Mouse (Mus musculus) cerebellum, adult 2 months (tissue): ENCODE results near the gene 2010300C02Rik. TPM values are rescaled to one million over a fixed set of nuclear protein-coding genes. Genes with fewer than 3 reads are reported as not detected.

Source experiments
- DNase-seq, 2 experiments: peaks; one replicate each; pipeline ENCODE4 v3.0.0; 2021
- H3K27ac ChIP-seq: fragments of 200-500 bp; 2 replicates; pipeline ENCODE4 v1.5.1; 2012; ENCODE audit warnings: low read length, control low read depth, inconsistent platforms; ENCODE audit not compliant: insufficient read depth
- H3K27me3 ChIP-seq: fragments of 200-500 bp; 2 replicates; pipeline ENCODE4 v1.6.1; 2012; ENCODE audit warnings: inconsistent platforms, mild to moderate bottlenecking, low read length, moderate library complexity; ENCODE audit not compliant: control insufficient read depth, insufficient read depth
- H3K4me1 ChIP-seq: fragments of 200-500 bp; 2 replicates; pipeline ENCODE4 v1.6.1; 2011; ENCODE audit warnings: low read length; ENCODE audit not compliant: control insufficient read depth, insufficient read depth
- H3K4me3 ChIP-seq: fragments of 200-500 bp; replicated peaks from 2 replicates; pipeline ENCODE3; 2011; ENCODE audit warnings: mild to moderate bottlenecking, low read depth, low read length, control low read depth; ENCODE audit not compliant: insufficient read depth
- CTCF ChIP-seq: fragments of 200-500 bp; IDR thresholded peaks from 2 replicates; pipeline ENCODE4 v1.5.1; 2011; ENCODE audit warnings: low read depth, mild to moderate bottlenecking, control low read depth, low read length, moderate library complexity, borderline replicate concordance; ENCODE audit not compliant: insufficient read depth
- POLR2A ChIP-seq: fragments of 200-500 bp; IDR thresholded peaks from 2 replicates; pipeline ENCODE4 v1.6.1; 2011; ENCODE audit warnings: low read length, control low read depth, borderline replicate concordance; ENCODE audit not compliant: insufficient read depth
- WGBS: fragments of 180-500 bp; shearing (Covaris S2); methylation state at CpG from one replicate; pipeline ENCODE4 v1.1.7; 2018; 5-methylcytosine and 5-hydroxymethylcytosine counted together
- polyA plus RNA-seq: library from polyadenylated mRNA; depleted of rRNA; stranded (reverse); fragments of >200 nt; gene quantifications from 2 replicates; pipeline ENCODE4 v1.2.3, GENCODE M21; 2012; rRNA removed

The 2010300C02Rik gene
- polyA plus RNA-seq, result 21.7 and 24.0 TPM in 2 replicates

DNA sequence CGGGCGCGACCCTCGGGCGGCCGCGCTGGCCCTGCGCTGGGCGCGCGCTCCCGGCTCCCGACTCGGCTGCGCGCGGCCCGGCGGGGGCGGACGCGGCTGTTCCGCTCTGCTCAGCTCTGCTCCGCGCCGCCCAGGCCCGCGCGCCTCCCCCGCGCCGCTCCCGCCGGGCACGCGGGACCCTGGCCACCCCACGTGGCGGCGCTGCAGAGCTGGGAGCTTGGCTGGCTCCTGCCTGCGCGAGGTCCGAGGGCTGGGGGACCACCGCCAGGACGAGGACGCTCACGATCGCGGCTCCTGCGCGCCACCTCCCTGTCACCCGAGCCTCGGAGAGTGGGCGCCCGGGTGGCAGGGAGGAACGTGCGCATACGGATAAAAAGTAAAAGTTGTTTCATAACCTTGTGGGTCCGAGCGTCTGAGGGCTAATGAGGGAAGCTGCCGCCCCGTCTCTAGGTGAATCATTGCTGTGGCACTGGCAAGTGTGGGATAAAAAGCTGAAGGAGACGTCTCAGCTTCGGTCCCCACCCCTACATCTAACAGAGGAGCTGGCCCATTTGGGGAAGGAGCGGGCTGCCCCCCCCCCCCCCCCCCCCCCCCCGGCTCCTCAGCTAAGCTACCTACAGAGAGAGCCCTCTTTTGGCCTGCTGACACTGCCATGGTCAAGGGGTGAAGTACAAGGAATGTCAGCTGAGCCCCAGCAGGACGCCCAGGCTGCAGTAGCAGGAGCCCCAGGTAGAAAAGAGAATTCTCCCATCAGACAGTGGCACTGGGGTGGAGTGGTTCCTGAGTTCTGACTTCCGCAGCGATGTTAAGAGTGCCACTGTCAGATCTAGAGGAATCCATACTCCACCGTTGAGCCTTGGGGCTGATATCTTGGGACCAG, at the start of gene 2010300C02Rik:
Gene 2010300C02Rik, minus strand, starts transcription at position 325 of the 880 bp plus-strand sequence.
- Histone ChIP-seq H3K27ac (peak within 1 kb of the TSS; percentile 35), H3K4me3 (peak within 1 kb of the TSS; percentile 84), H3K4me1 (no peaks in the 10 kb centered on the region), H3K27me3 (no peaks in the 10 kb centered on the region)
- TF ChIP-seq CTCF, result peak; percentile 52; the same call in 1 of the 2 replicates
- 0 out of 2 replicates have a peak, but pooled peaks have one; percentile 23 for TF ChIP-seq POLR2A
- 1% methylated on average over 65 of the region's 69 CpGs for WGBS
- DNase-seq, result peak; percentile 80 to 82

DNA sequence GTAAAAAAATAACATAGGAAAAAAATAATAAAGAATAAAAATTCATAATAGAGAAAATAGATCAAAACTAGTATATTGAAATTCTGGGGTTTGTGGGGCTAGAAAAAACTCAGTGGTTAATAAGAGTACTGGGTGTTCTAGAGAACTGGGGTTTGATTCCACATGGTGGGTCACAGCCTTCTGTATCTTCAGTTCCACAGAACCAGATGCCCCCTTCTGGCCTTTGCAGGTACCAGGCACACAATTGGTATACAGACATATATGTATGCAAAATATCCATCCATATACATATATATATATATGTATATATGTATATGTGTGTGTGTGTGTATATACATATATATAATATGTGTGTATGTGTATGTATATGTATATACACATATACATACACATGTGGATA, 39.5 kb upstream of the 2010300C02Rik start:
- Histone ChIP-seq H3K27ac (no peak overlapping the region), H3K4me1 (no peaks in the 10 kb centered on the region), H3K27me3 (no peaks in the 10 kb centered on the region), H3K4me3 (no peak overlapping the region)
- TF ChIP-seq CTCF (peak; percentile 3; the same call in 1 of the 2 replicates), POLR2A (no peak)
- DNase-seq, result no peak

DNA sequence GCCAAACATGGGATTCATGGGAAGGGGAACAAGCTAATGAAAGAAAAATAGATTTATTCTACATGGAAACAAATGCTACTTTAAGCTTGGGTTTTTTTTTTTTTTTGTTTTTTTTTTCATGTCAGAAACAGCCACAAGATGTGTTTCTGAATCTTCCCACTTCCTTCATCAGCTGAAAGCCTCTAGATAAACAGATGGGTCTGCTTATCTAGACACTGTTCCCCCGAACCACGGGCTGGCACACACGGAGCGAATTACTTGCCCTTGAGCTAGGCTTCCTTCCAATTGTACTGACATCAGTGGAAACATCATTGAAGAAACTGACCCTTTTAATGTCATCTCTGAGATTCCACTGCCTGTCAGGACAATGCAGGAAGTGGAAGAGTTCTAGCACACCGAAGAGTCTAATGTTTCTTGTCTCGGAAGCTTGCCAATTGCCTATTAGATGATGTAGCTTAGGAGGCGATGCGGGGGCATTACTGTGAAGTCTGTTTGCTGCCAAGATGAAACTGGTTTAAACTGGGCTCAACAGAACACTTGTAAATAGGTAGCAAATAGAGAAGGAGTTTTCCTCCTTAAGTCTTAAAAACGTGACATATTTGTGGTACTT, 24.9 kb upstream of the 2010300C02Rik start:
- H3K4me1 ChIP-seq, result no peaks in the 10 kb centered on the region
- H3K27me3 ChIP-seq, result no peaks in the 10 kb centered on the region
- H3K27ac ChIP-seq, result no peak overlapping the region
- TF ChIP-seq CTCF (no peak), POLR2A (no peak)
- no peak overlapping the region for H3K4me3 ChIP-seq
- 28% methylated on average over 9 of the region's 9 CpGs for WGBS
- peak in 1 of 2 experiments; percentile 4 for DNase-seq

DNA sequence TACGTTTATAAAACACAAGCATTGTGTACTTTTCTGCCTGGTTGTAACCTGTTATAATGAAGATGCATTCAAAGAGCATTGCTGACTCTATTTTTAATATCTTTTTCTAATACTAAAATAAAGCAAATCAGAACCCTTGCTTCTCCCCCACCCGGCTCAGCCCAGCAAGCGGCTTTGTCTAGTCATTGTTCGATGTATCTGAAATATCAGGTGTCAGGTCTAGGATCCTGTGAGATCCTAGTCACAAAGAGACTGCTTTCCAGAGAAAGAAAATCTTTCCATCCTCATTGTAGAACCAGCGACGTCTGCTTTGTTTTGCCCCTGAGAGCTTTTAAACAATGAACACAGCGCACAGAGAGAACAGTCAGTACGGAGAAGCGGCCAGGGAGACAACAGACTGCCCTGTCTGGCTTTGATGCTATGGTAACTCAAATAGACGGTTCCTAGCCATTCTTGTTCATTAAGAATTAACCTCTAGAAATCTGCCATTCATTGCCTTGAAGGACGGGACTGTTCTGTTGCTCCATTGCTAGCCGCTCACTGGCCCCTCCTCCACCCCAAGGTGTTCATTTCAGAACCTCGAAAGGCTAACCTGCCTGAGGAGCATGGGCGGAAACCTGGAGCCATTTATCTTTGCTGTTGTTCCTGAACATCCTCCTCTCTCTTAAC, 22.9 kb upstream of the 2010300C02Rik start:
- H3K4me3 ChIP-seq, result no peak overlapping the region
- 46% methylated on average over 14 of the region's 14 CpGs for WGBS
- TF ChIP-seq CTCF (no peak), POLR2A (no peak)
- H3K27me3 ChIP-seq, result no peaks in the 10 kb centered on the region
- H3K27ac ChIP-seq, result no peak overlapping the region
- DNase-seq, result no peak
- no peaks in the 10 kb centered on the region for H3K4me1 ChIP-seq

DNA sequence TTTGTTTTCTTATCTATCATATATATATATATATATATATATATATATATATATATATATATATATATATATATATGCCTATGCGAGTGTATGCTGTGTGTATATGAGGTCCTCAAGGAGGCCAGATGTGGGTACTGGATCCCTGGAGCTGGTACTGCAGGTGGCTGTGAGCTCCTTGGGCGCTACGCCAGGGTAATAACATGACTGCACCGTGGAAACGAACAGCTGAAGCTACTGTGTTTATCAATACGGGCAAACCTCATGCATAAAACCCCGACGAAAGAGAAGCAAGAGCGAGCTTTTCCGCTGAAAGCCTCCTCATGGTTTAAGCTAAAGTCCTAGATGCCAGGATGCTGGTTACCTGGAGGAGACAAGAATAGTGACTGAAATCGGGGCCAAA, 22.2 kb upstream of the 2010300C02Rik start:
- TF ChIP-seq POLR2A (no peak), CTCF (no peak)
- no peak overlapping the region for H3K4me3 ChIP-seq
- no peaks in the 10 kb centered on the region for H3K4me1 ChIP-seq
- no peaks in the 10 kb centered on the region for H3K27me3 ChIP-seq
- DNase-seq, result no peak
- no peak overlapping the region for H3K27ac ChIP-seq
- 47% methylated on average over 11 of the region's 11 CpGs for WGBS

DNA sequence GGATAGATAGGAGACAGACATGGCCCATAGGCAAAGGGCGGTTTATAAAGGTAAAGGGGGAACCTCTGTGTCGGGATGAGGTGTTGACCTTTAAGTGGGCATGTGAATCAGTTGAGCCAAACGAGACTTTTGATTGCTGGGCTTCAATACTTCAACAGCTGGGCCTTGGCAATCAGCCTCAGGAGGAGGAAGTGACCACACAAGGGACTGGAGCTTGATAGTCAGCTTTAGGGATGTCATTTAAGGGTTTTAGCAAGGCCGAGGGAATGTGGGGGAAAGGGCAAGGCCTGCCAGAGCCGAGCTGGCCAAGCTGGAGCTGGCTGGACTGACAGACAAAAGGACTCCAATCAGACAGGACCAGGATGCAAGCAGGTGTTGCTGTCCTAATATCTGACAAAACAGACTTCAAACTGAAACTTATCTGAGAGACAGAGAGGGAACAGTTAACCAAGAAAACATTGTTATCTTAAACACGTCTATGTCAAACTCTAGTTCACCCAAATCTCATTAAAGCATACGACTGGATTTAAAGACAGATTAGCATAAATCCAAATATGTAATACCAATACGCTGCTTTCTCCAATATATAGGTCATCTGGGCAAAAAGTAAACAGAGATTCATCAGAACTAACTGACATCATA, 20.4 kb upstream of the 2010300C02Rik start:
- Histone ChIP-seq H3K27me3 (no peaks in the 10 kb centered on the region), H3K4me1 (no peaks in the 10 kb centered on the region), H3K4me3 (no peak overlapping the region), H3K27ac (no peak overlapping the region)
- TF ChIP-seq CTCF, result no peak
- WGBS, result 70% methylated on average over 8 of the region's 8 CpGs
- no peak for DNase-seq

DNA sequence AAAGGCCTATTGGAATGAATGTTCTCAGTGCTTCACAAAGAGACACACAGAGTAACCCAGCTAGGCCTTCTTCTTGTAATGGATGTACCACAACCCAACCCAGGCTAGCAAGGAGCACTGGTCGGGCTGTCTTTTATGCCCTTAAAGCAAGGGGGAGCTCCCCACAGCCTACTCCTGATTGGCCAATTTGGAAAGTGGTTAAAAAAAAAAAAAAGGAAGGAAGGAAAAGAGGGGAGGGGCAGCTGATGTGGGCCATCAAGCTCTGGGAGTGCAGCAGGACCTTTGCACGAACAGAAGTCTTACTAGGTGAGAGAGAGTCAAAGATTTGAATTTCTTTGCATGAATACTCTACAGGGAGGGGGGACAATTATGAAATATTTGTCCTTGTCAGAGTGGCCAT, 19.0 kb upstream of the 2010300C02Rik start:
- 64% methylated on average over 2 of the region's 2 CpGs for WGBS
- no peak for DNase-seq
- Histone ChIP-seq H3K4me1 (no peaks in the 10 kb centered on the region), H3K4me3 (no peak overlapping the region), H3K27ac (no peak overlapping the region), H3K27me3 (no peaks in the 10 kb centered on the region)
- TF ChIP-seq CTCF, result no peak
- TF ChIP-seq POLR2A, result no peak
